Mouse (Mus musculus) spleen, postnatal 14 days (tissue): ENCODE results near the gene Dnajc7.
A peak's percentile ranks its signal among the peaks of the same experiment; 100 is the strongest.

Source experiments
- DNase-seq, 2 experiments: peaks; one replicate each; pipeline ENCODE4 v3.0.0; 2021 to 2022; ENCODE audit warnings: low spot score in 2 of 2

Gene Dnajc7

GRCm38 (mm10) chr11:100580275-100580674 is 39.7 kb downstream of the Dnajc7 start:
- no peak for DNase-seq

- no peak for DNase-seq
Measured at GRCm38 (mm10) chr11:100579116-100579799, 40.7 kb downstream of the Dnajc7 start.

GRCm38 (mm10) chr11:100577852-100578599 is 41.9 kb downstream of the Dnajc7 start:
- no peak for DNase-seq

GRCm38 (mm10) chr11:100576256-100576655 is 43.7 kb downstream of the Dnajc7 start:
- no peak for DNase-seq

- DNase-seq = no peak
Measured at GRCm38 (mm10) chr11:100575484-100575855, 44.5 kb downstream of the Dnajc7 start.

DNA sequence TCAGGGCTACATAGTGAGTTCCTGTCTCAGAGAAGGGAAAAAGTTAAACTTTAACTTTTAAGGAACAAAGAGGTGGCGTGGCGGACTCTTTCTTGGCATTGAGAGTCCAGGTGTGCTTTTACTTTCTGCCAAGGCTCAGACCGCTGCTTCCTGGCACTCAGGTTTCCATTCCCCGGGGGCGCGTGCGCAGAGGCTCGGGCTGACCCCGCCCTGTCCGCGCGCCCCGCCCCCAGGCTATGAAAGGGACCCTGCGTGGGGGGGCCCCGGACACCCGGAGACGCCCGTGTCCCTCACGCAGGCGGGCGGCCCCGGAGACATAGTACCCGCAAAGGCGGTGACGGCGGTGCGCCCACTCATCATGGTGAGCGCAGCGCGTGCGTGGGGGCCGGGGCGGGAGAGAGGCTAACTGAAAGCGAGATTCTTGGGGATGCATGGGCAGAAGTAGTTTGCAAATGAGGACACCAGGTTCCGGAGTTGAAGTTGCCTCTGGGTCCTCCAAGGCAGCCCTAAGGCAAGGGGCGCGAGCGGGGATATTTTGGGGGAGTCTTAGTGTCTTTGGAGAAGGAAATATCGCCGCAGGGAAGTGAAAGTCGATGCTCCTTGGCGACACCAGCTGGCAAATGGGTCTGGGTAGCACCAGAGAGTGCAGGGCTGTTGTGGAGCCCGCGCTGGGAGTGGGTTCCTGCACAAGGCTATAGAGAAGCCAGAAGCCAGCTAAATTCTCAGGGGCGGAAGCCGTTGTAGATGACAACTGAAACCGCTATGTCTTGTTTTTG is 45.1 kb downstream of the Dnajc7 start, which contains the start of gene Cnp:
Cnp (plus strand) TSS at position 197 of the 776 bp plus-strand sequence.
- DNase-seq = peak; percentile 72 to 81

DNA sequence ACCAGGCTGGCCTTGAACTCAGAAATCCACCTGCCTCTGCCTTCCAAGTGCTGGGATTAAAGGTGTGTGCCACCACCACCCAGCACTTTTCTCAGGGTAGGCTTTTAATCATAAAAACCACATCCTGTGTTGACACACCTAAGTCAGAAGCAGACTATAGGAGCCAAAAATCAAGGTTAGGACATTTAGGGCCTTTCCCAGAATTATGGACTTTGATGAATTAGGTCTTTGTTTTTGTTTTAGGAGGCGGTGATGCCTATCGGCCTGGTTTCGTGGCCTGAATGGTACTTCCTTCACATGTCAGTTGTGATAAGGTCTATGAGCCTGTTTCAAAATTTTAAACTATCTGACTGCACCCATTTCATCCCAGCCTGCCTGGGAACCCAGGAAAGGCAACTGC is 45.8 kb downstream of the Dnajc7 start:
- DNase-seq = no peak

- no peak for DNase-seq
Measured at GRCm38 (mm10) chr11:100571202-100571567, 48.8 kb downstream of the Dnajc7 start.

- peak in 1 of 2 experiments; percentile 58 for DNase-seq
Measured at GRCm38 (mm10) chr11:100570430-100571201, 49.4 kb downstream of the Dnajc7 start.

GRCm38 (mm10) chr11:100569789-100570188 is 50.2 kb downstream of the Dnajc7 start:
- DNase-seq = no peak

DNA sequence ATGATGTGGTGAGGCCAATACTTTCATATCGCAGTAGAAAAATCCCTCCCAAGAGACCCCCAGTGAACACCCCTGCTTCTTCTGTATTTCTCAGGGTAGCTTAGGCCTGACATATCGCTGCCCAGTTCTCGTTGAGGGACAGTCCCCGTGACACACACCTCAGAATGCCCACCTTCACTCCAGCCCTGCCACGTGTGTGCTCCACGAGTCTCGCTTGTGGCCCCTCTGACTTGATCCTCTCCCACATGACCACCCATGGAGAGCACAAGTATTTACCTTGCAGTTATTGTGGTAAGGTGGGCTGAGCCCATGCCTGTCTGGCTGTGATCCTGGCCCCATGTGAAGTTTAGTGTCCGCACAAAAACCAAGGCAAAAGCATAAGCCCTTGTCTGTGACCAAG is 51.3 kb downstream of the Dnajc7 start:
- DNase-seq = no peak

- DNase-seq = no peak
Measured at GRCm38 (mm10) chr11:100567815-100568245, 52.1 kb downstream of the Dnajc7 start.

- no peak for DNase-seq
Measured at GRCm38 (mm10) chr11:100567229-100567628, 52.7 kb downstream of the Dnajc7 start.

DNA sequence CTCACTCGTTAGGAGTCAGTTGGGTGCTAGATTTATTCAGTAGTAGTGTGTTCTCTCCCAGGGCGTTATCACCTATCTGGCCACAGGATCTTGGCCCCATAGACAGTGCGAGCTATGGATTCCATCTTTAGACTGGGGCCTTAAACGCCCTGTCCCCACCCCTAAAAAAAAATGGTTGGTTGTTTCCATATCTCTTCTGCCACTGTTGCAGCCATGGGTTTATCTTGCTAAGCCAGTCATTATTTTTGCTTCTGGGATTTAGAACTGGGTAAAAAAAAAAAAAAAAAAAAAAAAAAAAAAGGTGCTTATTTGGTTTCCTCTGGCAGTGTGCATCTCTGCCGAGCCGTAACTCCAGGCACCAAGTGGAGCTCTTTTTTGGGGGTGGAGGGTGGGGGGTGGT is 55.3 kb downstream of the Dnajc7 start:
- DNase-seq = no peak

- DNase-seq = no peak
Measured at GRCm38 (mm10) chr11:100564297-100564696, 55.7 kb downstream of the Dnajc7 start.

DNA sequence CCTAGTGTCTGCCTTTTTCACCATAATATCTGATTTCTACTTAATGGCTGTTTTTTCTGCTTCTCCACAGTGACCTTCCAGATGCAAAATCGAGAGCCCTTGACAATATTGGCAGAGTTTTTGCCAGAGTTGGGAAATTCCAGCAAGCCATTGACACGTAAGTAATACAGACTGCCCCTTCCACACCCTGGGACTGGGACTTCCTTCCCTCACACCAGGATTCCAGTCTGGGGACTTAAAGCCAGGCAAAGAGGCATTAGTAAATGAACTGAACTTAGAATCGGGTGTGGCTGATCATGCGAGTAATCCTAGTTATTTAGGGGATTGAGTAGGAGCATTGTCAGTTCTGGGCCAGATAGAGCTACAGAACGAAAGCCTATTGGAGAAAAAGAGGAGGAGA is 58.2 kb downstream of the Dnajc7 start:
- no peak for DNase-seq

- no peak for DNase-seq
Measured at GRCm38 (mm10) chr11:100559476-100559875, 60.5 kb downstream of the Dnajc7 start.

GRCm38 (mm10) chr11:100557563-100557962 is 62.4 kb downstream of the Dnajc7 start:
- DNase-seq = no peak

GRCm38 (mm10) chr11:100555583-100555982 is 64.4 kb downstream of the Dnajc7 start:
- peak in 1 of 2 experiments; percentile 56 for DNase-seq

DNA sequence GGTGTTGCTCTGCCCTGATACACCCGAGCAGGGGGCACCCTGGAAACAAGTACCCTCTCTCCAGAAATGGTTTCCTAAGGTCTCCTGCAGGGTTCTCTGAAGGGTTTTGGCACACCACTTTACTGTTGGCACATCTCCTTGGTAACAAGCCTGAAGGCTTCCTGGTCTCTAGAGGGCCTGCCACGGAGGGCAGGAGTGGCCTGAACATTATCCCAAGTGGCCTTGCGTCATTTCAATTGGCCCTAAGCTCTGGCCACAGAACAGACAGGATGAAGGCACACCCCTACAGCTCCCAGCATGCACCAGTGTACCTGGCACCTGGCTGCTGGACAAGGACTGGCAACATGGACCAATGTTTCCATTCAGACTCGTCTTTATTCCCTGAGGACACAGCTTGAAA is 67.1 kb downstream of the Dnajc7 start:
- DNase-seq = no peak

DNA sequence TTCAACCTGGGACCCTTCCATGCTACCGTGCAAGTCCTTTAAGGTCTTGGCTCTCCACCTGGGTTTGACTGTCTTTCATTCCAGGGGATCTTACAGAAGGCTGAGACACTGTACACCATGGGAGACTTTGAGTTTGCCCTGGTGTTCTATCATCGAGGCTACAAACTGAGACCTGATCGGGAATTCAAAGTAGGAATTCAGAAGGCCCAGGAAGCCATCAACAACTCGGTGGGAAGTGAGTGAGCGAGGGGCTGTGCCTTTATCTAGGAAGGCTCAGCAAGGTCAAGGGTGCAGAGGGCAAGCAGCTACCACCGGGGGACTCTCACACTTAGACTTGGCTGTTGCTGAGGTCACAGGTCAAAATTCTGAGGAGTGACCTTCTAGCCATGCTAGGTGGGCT is 69.9 kb downstream of the Dnajc7 start:
- DNase-seq = no peak

DNA sequence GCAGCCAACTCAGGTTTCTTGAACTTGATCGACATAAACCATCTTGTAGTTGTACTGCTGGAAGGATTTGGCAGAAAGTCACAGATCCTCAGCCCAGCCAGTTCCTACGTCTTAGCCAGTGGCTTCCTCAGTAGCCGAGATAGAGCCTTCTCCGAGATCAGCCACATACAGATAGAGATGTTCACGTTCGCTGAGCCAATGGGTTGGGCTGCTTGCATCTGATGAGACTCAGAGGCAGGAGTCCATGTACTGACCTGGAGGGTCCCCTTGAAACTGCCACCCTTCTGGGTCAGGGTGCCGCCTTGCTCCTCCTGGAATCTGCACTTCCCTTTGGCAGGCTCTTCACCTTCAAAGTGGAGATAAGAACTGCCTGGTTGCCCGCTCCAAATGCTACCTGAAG is 70.5 kb downstream of the Dnajc7 start:
- DNase-seq = no peak
